Mouse (Mus musculus) megakaryocyte, embryonic 14.5 days (primary cell): ENCODE data around the gene Slc25a12.

Experiments used
- FLI1 ChIP-seq: IDR thresholded peaks from 2 replicates; pipeline ENCODE4 v1.6.1; 2012; ENCODE audit warnings: low read length, inconsistent platforms, mixed read lengths
- GATA1 ChIP-seq: IDR thresholded peaks from 3 replicates; pipeline ENCODE4 v1.6.1; 2012; ENCODE audit warnings: mixed read lengths, low read length, inconsistent platforms, borderline replicate concordance

- TF ChIP-seq GATA1 (no peak), FLI1 (no peak)
These were observed 98.9 kb downstream of the Slc25a12 start for GRCm38 (mm10) chr2:71268691-71269090.
